Mouse (Mus musculus) spleen, adult 18-20 months (tissue): ENCODE results near the gene Hcls1.

Experiments used
- DNase-seq, 2 experiments: peaks; one replicate each; pipeline ENCODE4 v3.0.0; 2022; ENCODE audit warnings: mixed read lengths in 2 of 2

Hcls1 gene

DNA sequence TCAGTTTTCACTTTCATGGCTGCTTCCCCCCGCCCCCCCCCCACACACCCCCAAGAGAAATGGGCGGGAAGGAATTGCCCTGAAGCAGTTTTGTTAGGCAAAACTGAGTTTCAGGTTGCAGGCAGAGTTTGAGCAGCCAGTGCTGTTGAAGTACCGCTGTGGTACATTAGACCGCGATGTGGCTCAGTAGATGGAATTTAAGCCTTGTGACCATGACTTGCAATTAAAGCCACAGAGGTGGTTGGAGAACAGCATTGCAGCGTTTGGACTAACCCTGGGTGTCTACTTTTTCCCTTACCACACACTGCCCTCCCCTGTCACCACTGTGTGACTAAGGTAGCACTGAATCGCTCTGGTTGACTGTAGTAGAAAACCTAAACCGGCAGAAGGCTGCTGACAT lies 54.7 kb downstream of the Hcls1 start:
- no peak for DNase-seq

DNA sequence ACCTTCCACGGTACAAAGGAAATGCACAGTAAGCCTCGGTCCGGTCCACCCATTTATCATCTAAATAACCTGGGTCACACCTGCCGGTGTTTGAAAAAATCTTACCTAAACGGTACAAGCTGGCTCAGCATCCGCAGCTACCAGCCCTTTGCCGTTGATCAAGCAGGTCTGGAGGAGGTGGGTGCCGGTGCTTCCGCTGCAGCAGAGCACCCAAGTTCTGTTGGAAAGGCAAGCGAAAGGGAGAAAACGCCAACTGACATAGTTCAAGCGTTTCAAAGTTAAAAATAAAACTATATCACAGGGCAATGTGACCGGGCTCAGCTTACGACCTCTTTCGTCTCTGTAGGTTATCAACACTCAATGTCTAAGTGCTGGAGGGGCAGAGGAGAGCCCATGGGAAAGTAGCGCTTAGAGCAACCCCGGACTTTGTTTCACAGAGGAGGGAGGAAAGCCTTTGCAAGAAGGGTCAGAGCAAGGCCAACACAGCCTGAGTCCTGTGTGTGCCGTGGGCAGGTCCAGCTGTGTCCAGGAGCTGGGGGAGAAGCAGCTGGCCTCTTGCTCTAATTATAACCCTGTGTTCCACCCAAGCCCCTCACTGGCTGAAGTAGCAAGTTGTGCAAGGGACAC lies 55.3 kb downstream of the Hcls1 start, which contains the start of gene Fbxo40:
Fbxo40 (minus strand) TSS at position 469 of the 627 bp plus-strand sequence.
- DNase-seq = no peak

DNA sequence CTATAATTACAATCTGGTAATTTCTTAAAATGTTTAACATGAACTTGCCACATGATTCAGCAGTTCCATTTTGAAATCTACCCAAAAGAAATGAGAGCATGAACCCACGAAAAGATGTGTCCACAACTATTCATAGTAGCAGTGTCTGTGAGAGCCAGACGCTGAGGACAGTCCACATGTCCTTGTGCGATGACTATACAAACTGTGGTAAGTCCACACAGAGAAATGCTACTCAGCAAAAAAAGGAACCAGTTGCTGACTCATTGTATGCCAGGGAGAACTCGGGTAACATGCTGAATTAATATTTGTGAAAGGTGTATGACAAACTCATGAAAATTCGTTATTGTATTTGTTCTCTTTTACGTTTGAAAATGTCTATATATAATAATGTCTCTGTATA lies 62.9 kb downstream of the Hcls1 start:
- DNase-seq = no peak

DNA sequence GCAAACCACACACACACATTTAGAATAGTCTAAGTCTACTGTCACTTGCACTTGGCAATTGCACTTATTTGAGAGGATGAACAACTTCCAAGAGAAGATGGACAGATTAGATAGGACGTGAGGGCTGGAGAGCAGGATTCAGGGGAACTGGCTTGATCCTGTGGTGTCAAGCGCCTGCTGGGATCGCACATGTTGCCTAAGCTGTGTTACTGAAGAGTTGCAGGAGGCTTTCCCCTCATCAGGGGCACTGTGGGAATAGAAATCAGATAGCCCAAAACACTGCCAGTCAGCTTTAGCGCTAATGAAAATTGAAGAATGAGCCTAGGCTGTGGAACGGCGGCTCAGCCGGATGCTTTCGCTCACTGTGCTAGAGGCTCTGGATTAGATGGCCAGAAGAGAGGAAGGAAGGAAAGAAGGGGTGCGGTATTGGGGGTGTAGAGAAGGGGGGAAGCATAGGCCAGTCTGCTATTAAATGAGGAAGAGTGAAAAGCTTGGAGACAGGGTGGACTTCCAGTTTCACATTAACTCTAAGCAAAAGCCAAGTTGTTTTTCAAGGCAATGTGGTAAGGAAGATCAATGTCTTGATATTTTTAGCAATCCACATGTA lies 64.7 kb downstream of the Hcls1 start:
- DNase-seq = no peak

DNA sequence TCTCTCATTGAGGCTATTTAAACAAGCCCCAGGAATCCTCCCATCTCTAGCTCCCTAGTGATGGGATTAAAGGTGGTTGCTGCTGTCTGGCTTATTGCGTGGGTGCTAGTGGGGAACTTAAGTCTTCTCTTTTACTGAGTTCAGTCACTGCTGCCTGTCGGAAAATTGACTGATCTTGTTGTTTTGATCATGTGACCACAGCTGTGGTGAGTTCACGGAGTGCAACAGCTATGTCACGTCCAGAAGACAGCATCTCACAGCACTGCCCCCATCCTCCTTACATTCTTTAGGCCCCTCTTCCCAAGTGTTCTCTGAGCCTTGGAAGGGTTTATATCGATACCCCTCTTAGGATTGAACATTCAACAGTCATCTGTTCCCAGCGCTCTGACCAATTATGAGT lies 74.5 kb downstream of the Hcls1 start:
- DNase-seq = no peak

DNA sequence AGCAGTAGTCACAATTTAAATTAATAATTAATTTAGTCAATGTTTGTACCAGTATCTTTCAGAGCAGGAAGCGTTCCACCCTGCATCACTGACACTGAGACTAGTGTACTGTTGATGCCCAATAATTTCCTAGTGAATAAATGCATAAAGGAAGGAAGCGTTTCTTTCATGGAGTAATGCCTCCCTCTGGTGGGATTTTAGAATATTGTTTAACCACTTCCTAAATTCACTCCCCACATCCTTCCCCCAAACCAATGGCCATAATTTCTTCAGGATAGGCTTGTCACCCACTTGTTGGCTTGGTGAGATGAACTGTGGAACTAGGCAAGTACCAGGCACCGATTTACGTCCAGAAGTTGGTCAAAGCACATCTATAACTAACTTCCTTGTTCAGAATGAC lies 75.6 kb downstream of the Hcls1 start:
- DNase-seq = peak in 1 of 2 experiments; percentile 24

DNA sequence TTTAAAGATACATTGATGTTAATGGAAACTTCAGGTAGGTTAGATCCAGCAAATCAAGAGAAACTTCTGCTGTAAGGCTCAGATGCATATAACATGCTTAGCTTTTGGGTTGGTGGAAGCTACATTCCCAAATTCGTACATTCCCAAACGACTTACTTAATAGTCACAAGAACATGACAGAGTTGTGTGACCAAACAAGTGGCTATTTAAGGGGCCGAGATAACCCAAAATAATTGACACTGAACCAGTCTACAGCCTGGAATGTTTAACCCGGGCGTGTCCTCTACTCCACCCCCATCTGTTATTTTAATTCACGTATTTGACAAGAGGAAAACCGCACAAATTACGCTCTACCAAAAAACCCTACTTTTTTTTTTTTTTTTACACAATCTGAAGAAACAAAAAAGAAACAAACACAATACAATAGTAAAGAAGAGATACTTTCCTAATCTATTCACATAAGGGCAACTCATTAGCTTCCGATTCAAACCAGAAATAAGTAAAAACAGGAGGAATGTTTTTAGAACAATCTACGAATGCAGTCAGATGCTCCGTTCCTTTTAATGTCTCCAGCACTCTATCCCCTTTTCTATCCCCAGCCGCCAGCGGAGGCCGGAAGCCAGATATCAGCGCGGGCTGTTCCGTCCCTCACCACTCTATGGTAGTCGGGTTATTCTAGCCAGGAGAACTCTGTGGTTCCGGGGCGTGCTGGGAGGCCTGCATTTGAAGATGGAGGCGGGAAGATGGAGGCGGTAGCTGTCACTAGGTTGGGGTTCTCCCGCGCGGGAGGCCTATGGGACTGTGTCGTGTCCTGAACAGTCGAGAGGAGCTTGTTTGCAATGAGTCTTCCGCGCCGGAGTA lies 76.5 kb downstream of the Hcls1 start, which contains the start of gene Polq:
Polq (plus strand) TSS at position 726 of the 861 bp plus-strand sequence.
- DNase-seq = peak; percentile 79 to 87

DNA sequence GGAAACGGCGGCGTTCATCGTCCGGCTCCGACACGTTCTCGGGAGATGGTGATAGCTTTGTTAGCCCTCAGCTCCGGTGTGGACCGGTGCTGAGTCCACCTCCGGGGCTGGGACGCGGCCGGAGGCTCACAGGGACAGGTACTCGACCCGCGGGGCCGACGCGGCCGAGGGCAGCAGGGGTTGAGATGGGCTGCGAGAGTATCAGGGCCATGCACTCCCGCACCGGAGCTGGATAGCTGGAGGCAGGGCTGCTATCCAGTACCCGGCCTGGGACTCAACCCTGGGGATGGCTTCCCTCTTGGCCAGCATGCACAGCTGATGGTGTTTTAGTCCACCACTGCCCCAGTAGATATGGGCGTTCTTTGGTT lies 77.1 kb downstream of the Hcls1 start:
- DNase-seq = no peak

DNA sequence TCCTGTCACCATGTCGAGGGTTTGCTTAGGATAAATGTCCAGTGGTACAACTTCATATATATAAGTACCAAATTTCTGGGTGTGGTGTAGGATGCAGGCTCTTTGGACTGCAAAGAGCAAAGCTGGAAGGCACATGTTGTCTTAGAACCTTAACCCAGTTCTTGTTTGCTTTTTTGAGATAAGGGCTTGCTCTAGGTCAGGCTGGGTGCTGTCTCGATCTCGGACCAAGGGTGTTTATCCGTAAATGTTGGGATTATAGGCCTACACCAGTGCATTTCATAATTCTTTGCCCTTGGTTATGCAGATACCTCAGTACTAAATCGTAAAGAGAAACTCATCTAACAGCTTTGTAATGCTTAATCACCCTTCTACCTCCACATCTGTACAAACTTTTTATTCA lies 77.6 kb downstream of the Hcls1 start:
- DNase-seq = no peak
